Mouse (Mus musculus) olfactory bulb, adult 2 months (tissue): ENCODE measurements around the gene Slc29a4. TPM values are rescaled to one million over a fixed set of nuclear protein-coding genes. Genes with fewer than 3 reads are reported as not detected.

Experiments used
- H3K27ac ChIP-seq: fragments of 200-500 bp; 2 replicates; pipeline ENCODE4 v1.5.1; 2012; ENCODE audit warnings: low read depth, low read length; ENCODE audit not compliant: insufficient read depth
- H3K4me1 ChIP-seq: fragments of 200-500 bp; 2 replicates; pipeline ENCODE4 v1.6.1; 2012; ENCODE audit warnings: low read length; ENCODE audit not compliant: control insufficient read depth, insufficient read depth
- H3K4me3 ChIP-seq: fragments of 200-500 bp; 2 replicates; pipeline ENCODE4 v1.5.1; 2012; ENCODE audit warnings: mild to moderate bottlenecking, low read depth, low read length, moderate library complexity; ENCODE audit not compliant: insufficient read depth
- CTCF ChIP-seq: fragments of 200-500 bp; IDR thresholded peaks from 2 replicates; pipeline ENCODE4 v1.5.1; 2012; ENCODE audit warnings: low read depth, mild to moderate bottlenecking, low read length, moderate library complexity; ENCODE audit not compliant: insufficient read depth
- POLR2A ChIP-seq: fragments of 200-500 bp; IDR thresholded peaks from 2 replicates; pipeline ENCODE4 v1.6.1; 2012; ENCODE audit warnings: mild to moderate bottlenecking, low read depth, low read length, moderate library complexity; ENCODE audit not compliant: insufficient read depth
- WGBS: fragments of 180-500 bp; shearing (Covaris S2); methylation state at CpG from one replicate; pipeline ENCODE4 v1.1.7; 2018; 5-methylcytosine and 5-hydroxymethylcytosine counted together
- polyA plus RNA-seq: library from polyadenylated mRNA; stranded (reverse); fragments of >200 nt; gene quantifications from 2 replicates; pipeline ENCODE4 v1.2.4, GENCODE M21; 2012; ENCODE audit warnings: low replicate concordance; ENCODE audit not compliant: missing spikeins, insufficient read depth, insufficient read length

Gene Slc29a4
- polyA plus RNA-seq, 1 experiment: not detected

- Histone ChIP-seq H3K27ac (no peak overlapping the region), H3K4me1 (peaks cover 20% of the 10 kb centered on the region), H3K4me3 (no peak overlapping the region)
- no peak for TF ChIP-seq CTCF
- TF ChIP-seq POLR2A: no peak
- 85% methylated on average over 11 of the region's 11 CpGs for WGBS
These were observed 57.9 kb downstream of the Slc29a4 start for GRCm38 (mm10) chr5:142750173-142750572.

GRCm38 (mm10) chr5:142752241-142752640, 59.9 kb downstream of the Slc29a4 start:
- H3K4me1 ChIP-seq: peaks cover 27% of the 10 kb centered on the region
- TF ChIP-seq CTCF (no peak), POLR2A (no peak)
- no peak overlapping the region for H3K4me3 ChIP-seq
- H3K27ac ChIP-seq: no peak overlapping the region
- WGBS: 37% methylated on average over 13 of the region's 13 CpGs

- WGBS: 54% methylated on average over 8 of the region's 8 CpGs
- peaks cover 26% of the 10 kb centered on the region for H3K4me1 ChIP-seq
- H3K27ac ChIP-seq: no peak overlapping the region
These were observed 67.5 kb downstream of the Slc29a4 start for GRCm38 (mm10) chr5:142759786-142760185.

GRCm38 (mm10) chr5:142761326-142761983, 69.1 kb downstream of the Slc29a4 start:
- peaks cover 18% of the 10 kb centered on the region for H3K4me1 ChIP-seq
- H3K4me3 ChIP-seq: no peak overlapping the region
- peak overlapping the region; percentile 20; the same call in 1 of the 2 replicates for H3K27ac ChIP-seq
- WGBS: 33% methylated on average over 16 of the region's 16 CpGs
- no peak for TF ChIP-seq CTCF
- no peak for TF ChIP-seq POLR2A

More at GRCm38 (mm10) chr5:142759786-142760185, 67.5 kb downstream of the Slc29a4 start:
- H3K4me3 ChIP-seq: no peak overlapping the region
- TF ChIP-seq CTCF (no peak), POLR2A (no peak)

- Histone ChIP-seq H3K27ac (peak overlapping the region; percentile 12), H3K4me3 (no peak overlapping the region), H3K4me1 (peaks cover 18% of the 10 kb centered on the region)
- whole genome bisulfite sequencing: 34% methylated on average over 21 of the region's 21 CpGs
- TF ChIP-seq CTCF (no peak), POLR2A (no peak)
These were observed 69.9 kb downstream of the Slc29a4 start for GRCm38 (mm10) chr5:142762082-142762807.

- 57% methylated on average over 10 of the region's 11 CpGs for WGBS
- Histone ChIP-seq H3K4me3 (no peak overlapping the region), H3K27ac (no peak overlapping the region), H3K4me1 (peaks cover 27% of the 10 kb centered on the region)
- TF ChIP-seq POLR2A (no peak), CTCF (no peak)
These were observed 72.0 kb downstream of the Slc29a4 start for GRCm38 (mm10) chr5:142764306-142764705.

- 73% methylated on average over 15 of the region's 15 CpGs for WGBS
- Histone ChIP-seq H3K27ac (no peak overlapping the region), H3K4me1 (peaks cover 28% of the 10 kb centered on the region), H3K4me3 (no peak overlapping the region)
- TF ChIP-seq CTCF (no peak), POLR2A (no peak)
These were observed 72.6 kb downstream of the Slc29a4 start for GRCm38 (mm10) chr5:142764889-142765288.

GRCm38 (mm10) chr5:142766708-142767107, 74.4 kb downstream of the Slc29a4 start:
- TF ChIP-seq POLR2A (no peak), CTCF (no peak)
- Histone ChIP-seq H3K27ac (no peak overlapping the region), H3K4me3 (no peak overlapping the region), H3K4me1 (peaks cover 24% of the 10 kb centered on the region)
- WGBS: 79% methylated on average over 3 of the region's 3 CpGs

- WGBS: 24% methylated on average over 7 of the region's 7 CpGs
- Histone ChIP-seq H3K4me1 (peaks cover 15% of the 10 kb centered on the region), H3K27ac (no peak overlapping the region), H3K4me3 (no peak overlapping the region)
- TF ChIP-seq CTCF (peak; percentile 32; the same call in 1 of the 2 replicates), POLR2A (no peak)
These were observed 75.6 kb downstream of the Slc29a4 start for GRCm38 (mm10) chr5:142767937-142768336.
